Mouse (Mus musculus): Measurements from ENCODE around the gene H2-T23. TPM values are rescaled to one million over a fixed set of nuclear protein-coding genes. Genes with fewer than 3 reads are reported as not detected.
A peak's percentile ranks its signal among the peaks of the same experiment; 100 is the strongest.

Gene H2-T23
- polyA plus RNA-seq, 1 experiment: 457 TPM

GRCm38 (mm10) chr17:36022098-36022497 is 10.6 kb downstream of the H2-T23 start:
- 76% methylated on average over 9 of the region's 9 CpGs for WGBS
- TF ChIP-seq POLR2A (IDR thresholded peaks at IDR 0.05; ENCODE audit: control insufficient read depth, extremely low read depth, insufficient read depth, low read length, poor library complexity) (no peak), CTCF (IDR thresholded peaks at IDR 0.05; ENCODE audit: borderline replicate concordance, control insufficient read depth, extremely low read depth, insufficient read depth, low read length, poor library complexity) (no peak)

GRCm38 (mm10) chr17:36021309-36021708 is 11.3 kb downstream of the H2-T23 start:
- Histone ChIP-seq H3K4me1 (replicated peaks; ENCODE audit: control insufficient read depth, insufficient read depth, low read length) (peaks cover 30% of the 10 kb centered on the region), H3K27ac (ENCODE audit: control insufficient read depth, insufficient read depth, low read length) (peak overlapping the region; percentile 98), H3K4me3 (ENCODE audit: control insufficient read depth, insufficient read depth, low read length) (no peak overlapping the region), H3K27me3 (ENCODE audit: control insufficient read depth, insufficient read depth, low read length) (no peaks in the 10 kb centered on the region), H3K36me3 (ENCODE audit: control insufficient read depth, insufficient read depth, low read length) (peaks cover 8% of the 10 kb centered on the region)
- DNase-seq: peak; percentile 22
- WGBS: 76% methylated on average over 1 of the region's 1 CpGs
- TF ChIP-seq CTCF (IDR thresholded peaks at IDR 0.05; ENCODE audit: borderline replicate concordance, control insufficient read depth, extremely low read depth, insufficient read depth, low read length, poor library complexity): no peak
- TF ChIP-seq POLR2A (IDR thresholded peaks at IDR 0.05; ENCODE audit: control insufficient read depth, extremely low read depth, insufficient read depth, low read length, poor library complexity): no peak

More at GRCm38 (mm10) chr17:36022098-36022497, 10.6 kb downstream of the H2-T23 start:
- Histone ChIP-seq H3K4me3 (ENCODE audit: control insufficient read depth, insufficient read depth, low read length) (no peak overlapping the region), H3K27me3 (ENCODE audit: control insufficient read depth, insufficient read depth, low read length) (no peaks in the 10 kb centered on the region), H3K36me3 (ENCODE audit: control insufficient read depth, insufficient read depth, low read length) (peaks cover under 1% of the 10 kb centered on the region; the same call in 1 of the 2 replicates), H3K27ac (ENCODE audit: control insufficient read depth, insufficient read depth, low read length) (no peak overlapping the region), H3K4me1 (replicated peaks; ENCODE audit: control insufficient read depth, insufficient read depth, low read length) (peaks cover 27% of the 10 kb centered on the region)
- no peak for DNase-seq

GRCm38 (mm10) chr17:36020191-36021073 is 12.2 kb downstream of the H2-T23 start, which contains the start of gene H2-T24:
Gene H2-T24, minus strand, starts transcription at chr17:36020560.
- Histone ChIP-seq H3K4me3 (ENCODE audit: control insufficient read depth, insufficient read depth, low read length) (peak within 1 kb of the TSS; percentile 53), H3K27ac (ENCODE audit: control insufficient read depth, insufficient read depth, low read length) (peak within 1 kb of the TSS; percentile 98), H3K36me3 (ENCODE audit: control insufficient read depth, insufficient read depth, low read length) (peaks cover 12% of the 10 kb centered on the region), H3K27me3 (ENCODE audit: control insufficient read depth, insufficient read depth, low read length) (no peaks in the 10 kb centered on the region), H3K4me1 (replicated peaks; ENCODE audit: control insufficient read depth, insufficient read depth, low read length) (peaks cover 30% of the 10 kb centered on the region)
- WGBS: under 1% methylated on average over 15 of the region's 15 CpGs
- DNase-seq: peak; percentile 80
- no peak for TF ChIP-seq POLR2A (IDR thresholded peaks at IDR 0.05; ENCODE audit: control insufficient read depth, extremely low read depth, insufficient read depth, low read length, poor library complexity)
- no peak for TF ChIP-seq CTCF (IDR thresholded peaks at IDR 0.05; ENCODE audit: borderline replicate concordance, control insufficient read depth, extremely low read depth, insufficient read depth, low read length, poor library complexity)

- Histone ChIP-seq H3K4me1 (replicated peaks; ENCODE audit: control insufficient read depth, insufficient read depth, low read length) (peaks cover 30% of the 10 kb centered on the region), H3K27ac (ENCODE audit: control insufficient read depth, insufficient read depth, low read length) (peak overlapping the region; percentile 98), H3K4me3 (ENCODE audit: control insufficient read depth, insufficient read depth, low read length) (peak overlapping the region; percentile 17; the same call in 1 of the 2 replicates), H3K36me3 (ENCODE audit: control insufficient read depth, insufficient read depth, low read length) (peaks cover 20% of the 10 kb centered on the region), H3K27me3 (ENCODE audit: control insufficient read depth, insufficient read depth, low read length) (no peaks in the 10 kb centered on the region)
- no peak for TF ChIP-seq CTCF (IDR thresholded peaks at IDR 0.05; ENCODE audit: borderline replicate concordance, control insufficient read depth, extremely low read depth, insufficient read depth, low read length, poor library complexity)
- WGBS: 39% methylated on average over 3 of the region's 3 CpGs
- DNase-seq: no peak
These were observed 13.1 kb downstream of the H2-T23 start for GRCm38 (mm10) chr17:36019519-36019918.

- no peaks in the 10 kb centered on the region for H3K27me3 ChIP-seq (ENCODE audit: control insufficient read depth, insufficient read depth, low read length)
- 73% methylated on average over 2 of the region's 2 CpGs for WGBS
- H3K4me1 ChIP-seq (replicated peaks; ENCODE audit: control insufficient read depth, insufficient read depth, low read length): peaks cover 29% of the 10 kb centered on the region
- no peak for TF ChIP-seq POLR2A (IDR thresholded peaks at IDR 0.05; ENCODE audit: control insufficient read depth, extremely low read depth, insufficient read depth, low read length, poor library complexity)
- TF ChIP-seq CTCF (IDR thresholded peaks at IDR 0.05; ENCODE audit: borderline replicate concordance, control insufficient read depth, extremely low read depth, insufficient read depth, low read length, poor library complexity): no peak
- no peak overlapping the region for H3K4me3 ChIP-seq (ENCODE audit: control insufficient read depth, insufficient read depth, low read length)
- peaks cover 26% of the 10 kb centered on the region for H3K36me3 ChIP-seq (ENCODE audit: control insufficient read depth, insufficient read depth, low read length)
- peak overlapping the region; percentile 24; the same call in 1 of the 2 replicates for H3K27ac ChIP-seq (ENCODE audit: control insufficient read depth, insufficient read depth, low read length)
- no peak for DNase-seq
These were observed 13.7 kb downstream of the H2-T23 start for GRCm38 (mm10) chr17:36018979-36019378.

- DNase-seq: no peak
- no peak for TF ChIP-seq POLR2A (IDR thresholded peaks at IDR 0.05; ENCODE audit: control insufficient read depth, extremely low read depth, insufficient read depth, low read length, poor library complexity)
- no peak for TF ChIP-seq CTCF (IDR thresholded peaks at IDR 0.05; ENCODE audit: borderline replicate concordance, control insufficient read depth, extremely low read depth, insufficient read depth, low read length, poor library complexity)
- peaks cover 16% of the 10 kb centered on the region for H3K4me1 ChIP-seq (replicated peaks; ENCODE audit: control insufficient read depth, insufficient read depth, low read length)
- WGBS: 97% methylated on average over 5 of the region's 5 CpGs
- no peaks in the 10 kb centered on the region for H3K27me3 ChIP-seq (ENCODE audit: control insufficient read depth, insufficient read depth, low read length)
- peaks cover 26% of the 10 kb centered on the region for H3K36me3 ChIP-seq (ENCODE audit: control insufficient read depth, insufficient read depth, low read length)
- no peak overlapping the region for H3K27ac ChIP-seq (ENCODE audit: control insufficient read depth, insufficient read depth, low read length)
- no peak overlapping the region for H3K4me3 ChIP-seq (ENCODE audit: control insufficient read depth, insufficient read depth, low read length)
These were observed 15.6 kb downstream of the H2-T23 start for GRCm38 (mm10) chr17:36017046-36017445.
